Mouse (Mus musculus): Measurements from ENCODE around the gene Hspb8. TPM values are rescaled to one million over a fixed set of nuclear protein-coding genes. Genes with fewer than 3 reads are reported as not detected.

Hspb8 gene
- polyA plus RNA-seq, 1 experiment from 2014 or later: 11.8 TPM

GRCm38 (mm10) chr5:116448409-116449191 lies 25.9 kb upstream of the Hspb8 start:
- 1% methylated on average over 11 of the region's 11 CpGs for WGBS

DNA sequence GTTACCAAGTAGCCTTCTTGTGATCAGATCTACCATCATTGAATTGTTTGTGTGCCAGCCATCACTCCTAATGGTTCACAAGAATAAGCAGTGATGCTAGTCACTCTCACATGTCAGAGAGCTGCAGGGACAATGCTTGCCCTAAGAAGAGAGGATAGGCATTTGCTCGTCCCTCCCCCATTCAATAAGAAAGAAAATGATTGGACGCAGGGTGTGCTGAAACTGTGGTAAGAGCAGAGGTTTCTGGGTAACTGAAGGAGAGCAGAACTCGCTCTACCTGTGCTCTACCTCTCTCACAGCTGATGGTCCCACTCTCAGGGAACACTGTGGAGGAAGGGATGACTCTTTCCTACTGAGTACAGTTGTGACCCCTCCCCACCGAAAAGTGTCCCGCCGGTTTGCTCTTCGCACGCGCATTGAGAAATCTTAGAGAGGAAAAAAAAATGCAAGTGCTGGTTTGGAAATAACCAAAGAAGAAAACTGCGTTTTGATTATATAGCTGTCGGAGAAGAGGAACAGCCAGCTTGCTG lies 25.2 kb upstream of the Hspb8 start:
- H3K27me3 ChIP-seq (replicated peaks; ENCODE audit: control insufficient read depth, insufficient read depth, low read length): no peaks in the 10 kb centered on the region; the same call in 1 of the 2 replicates
- H3K9ac ChIP-seq (ENCODE audit: low read depth, low read length): no peak overlapping the region
- 0 out of 2 replicates have a peak, but pooled peaks cover 3% of the 10 kb centered on the region for H3K4me1 ChIP-seq (ENCODE audit: control insufficient read depth, insufficient read depth, low read length)
- ATAC-seq: no peak
- no peaks in the 10 kb centered on the region for H3K36me3 ChIP-seq (ENCODE audit: control insufficient read depth, insufficient read depth, low read length)
- H3K9me3 ChIP-seq (ENCODE audit: control insufficient read depth, low read length): no peaks in the 10 kb centered on the region
- peak overlapping the region; percentile 0; the same call in 1 of the 2 replicates for H3K27ac ChIP-seq (ENCODE audit: low read length)
- peak overlapping the region; percentile 32 for H3K4me2 ChIP-seq (ENCODE audit: low read depth, low read length)
- peak overlapping the region; percentile 9; the same call in 1 of the 2 replicates for H3K4me3 ChIP-seq (ENCODE audit: low read length)
- WGBS: 29% methylated on average over 11 of the region's 11 CpGs

More at GRCm38 (mm10) chr5:116448409-116449191, 25.9 kb upstream of the Hspb8 start:
- H3K4me2 ChIP-seq (ENCODE audit: low read depth, low read length): peak overlapping the region; percentile 32
- H3K36me3 ChIP-seq (ENCODE audit: control insufficient read depth, insufficient read depth, low read length): no peaks in the 10 kb centered on the region
- no peak for ATAC-seq
- H3K4me1 ChIP-seq (ENCODE audit: control insufficient read depth, insufficient read depth, low read length): 0 out of 2 replicates have a peak, but pooled peaks cover 3% of the 10 kb centered on the region
- peak overlapping the region; percentile 9; the same call in 1 of the 2 replicates for H3K4me3 ChIP-seq (ENCODE audit: low read length)
- H3K27ac ChIP-seq (ENCODE audit: low read length): peak overlapping the region; percentile 27
- H3K9ac ChIP-seq (ENCODE audit: low read depth, low read length): no peak overlapping the region
- no peaks in the 10 kb centered on the region for H3K9me3 ChIP-seq (ENCODE audit: control insufficient read depth, low read length)
- no peaks in the 10 kb centered on the region; the same call in 1 of the 2 replicates for H3K27me3 ChIP-seq (replicated peaks; ENCODE audit: control insufficient read depth, insufficient read depth, low read length)

DNA sequence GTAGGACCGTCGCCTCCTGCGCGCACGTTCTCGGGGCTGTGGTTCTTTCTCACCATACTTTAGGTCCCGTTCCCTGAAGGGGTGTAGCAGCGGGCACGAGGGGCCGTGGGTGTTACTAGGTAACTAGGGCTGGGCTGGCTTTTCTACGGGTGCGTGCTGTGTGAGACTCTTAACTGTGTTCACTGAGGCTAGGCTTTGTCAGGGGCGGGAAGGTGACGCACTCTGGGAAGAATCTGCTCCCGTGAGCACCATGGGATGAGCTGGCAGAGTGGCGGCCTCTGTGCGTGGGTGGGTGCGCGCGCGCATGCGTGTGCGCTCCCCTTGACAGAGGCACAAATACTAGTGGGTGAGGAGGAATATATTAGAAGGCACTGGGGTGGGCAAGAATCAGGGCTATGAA lies 23.9 kb upstream of the Hspb8 start:
- Histone ChIP-seq H3K4me2 (ENCODE audit: low read depth, low read length) (no peak overlapping the region), H3K27me3 (replicated peaks; ENCODE audit: control insufficient read depth, insufficient read depth, low read length) (no peaks in the 10 kb centered on the region; the same call in 1 of the 2 replicates), H3K36me3 (ENCODE audit: control insufficient read depth, insufficient read depth, low read length) (no peaks in the 10 kb centered on the region), H3K4me1 (ENCODE audit: control insufficient read depth, insufficient read depth, low read length) (0 out of 2 replicates have a peak, but pooled peaks cover 3% of the 10 kb centered on the region), H3K9me3 (ENCODE audit: control insufficient read depth, low read length) (no peaks in the 10 kb centered on the region), H3K9ac (ENCODE audit: low read depth, low read length) (no peak overlapping the region), H3K4me3 (ENCODE audit: low read length) (no peak overlapping the region), H3K27ac (ENCODE audit: low read length) (no peak overlapping the region)
- 48% methylated on average over 23 of the region's 23 CpGs for WGBS
- 0 out of 2 replicates have a peak, but pooled peaks have one; percentile 23 for ATAC-seq

GRCm38 (mm10) chr5:116445634-116446367 lies 23.1 kb upstream of the Hspb8 start:
- WGBS: 46% methylated on average over 10 of the region's 10 CpGs
- H3K27ac ChIP-seq (ENCODE audit: low read length): no peak overlapping the region
- no peak overlapping the region for H3K4me3 ChIP-seq (ENCODE audit: low read length)
- 0 out of 2 replicates have a peak, but pooled peaks cover 3% of the 10 kb centered on the region for H3K4me1 ChIP-seq (ENCODE audit: control insufficient read depth, insufficient read depth, low read length)
- ATAC-seq: no peak
- H3K9me3 ChIP-seq (ENCODE audit: control insufficient read depth, low read length): no peaks in the 10 kb centered on the region
- H3K36me3 ChIP-seq (ENCODE audit: control insufficient read depth, insufficient read depth, low read length): no peaks in the 10 kb centered on the region
- no peaks in the 10 kb centered on the region; the same call in 1 of the 2 replicates for H3K27me3 ChIP-seq (replicated peaks; ENCODE audit: control insufficient read depth, insufficient read depth, low read length)
- H3K9ac ChIP-seq (ENCODE audit: low read depth, low read length): no peak overlapping the region
- H3K4me2 ChIP-seq (ENCODE audit: low read depth, low read length): no peak overlapping the region

GRCm38 (mm10) chr5:116444517-116444916 lies 21.9 kb upstream of the Hspb8 start:
- Histone ChIP-seq H3K9me3 (ENCODE audit: control insufficient read depth, low read length) (no peaks in the 10 kb centered on the region), H3K27ac (ENCODE audit: low read length) (no peak overlapping the region), H3K4me3 (ENCODE audit: low read length) (no peak overlapping the region), H3K4me2 (ENCODE audit: low read depth, low read length) (no peak overlapping the region), H3K9ac (ENCODE audit: low read depth, low read length) (no peak overlapping the region), H3K36me3 (ENCODE audit: control insufficient read depth, insufficient read depth, low read length) (no peaks in the 10 kb centered on the region), H3K4me1 (ENCODE audit: control insufficient read depth, insufficient read depth, low read length) (0 out of 2 replicates have a peak, but pooled peaks cover 3% of the 10 kb centered on the region), H3K27me3 (replicated peaks; ENCODE audit: control insufficient read depth, insufficient read depth, low read length) (no peaks in the 10 kb centered on the region; the same call in 1 of the 2 replicates)
- WGBS: 50% methylated on average over 27 of the region's 27 CpGs
- ATAC-seq: no peak

DNA sequence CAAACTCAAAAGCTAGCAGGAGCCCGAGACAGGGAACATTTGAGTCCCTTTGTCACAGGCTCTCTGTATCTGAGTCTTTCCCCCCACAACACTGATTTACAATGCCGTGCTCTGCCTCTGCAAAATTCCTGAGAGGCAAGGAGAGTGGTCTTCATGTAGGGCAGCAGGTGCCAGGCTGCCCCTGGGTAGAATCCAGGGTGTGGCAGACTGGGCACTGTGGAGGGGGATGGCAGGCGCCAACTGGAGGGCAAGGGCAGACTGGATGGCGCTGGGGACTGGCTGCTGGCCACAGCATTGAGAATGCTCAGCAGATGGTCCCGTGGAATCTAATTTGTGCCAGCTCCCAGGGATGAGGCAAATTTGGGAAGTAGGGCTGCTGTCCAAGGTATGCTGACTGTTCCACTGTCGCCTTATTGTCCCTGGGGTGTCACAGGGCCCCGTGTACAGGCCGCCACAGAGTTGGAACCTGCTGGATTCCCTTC lies 20.8 kb upstream of the Hspb8 start:
- ATAC-seq: no peak
- Histone ChIP-seq H3K27ac (ENCODE audit: low read length) (no peak overlapping the region), H3K4me1 (ENCODE audit: control insufficient read depth, insufficient read depth, low read length) (no peaks in the 10 kb centered on the region), H3K36me3 (ENCODE audit: control insufficient read depth, insufficient read depth, low read length) (no peaks in the 10 kb centered on the region), H3K27me3 (replicated peaks; ENCODE audit: control insufficient read depth, insufficient read depth, low read length) (no peaks in the 10 kb centered on the region; the same call in 1 of the 2 replicates), H3K9me3 (ENCODE audit: control insufficient read depth, low read length) (no peaks in the 10 kb centered on the region), H3K4me2 (ENCODE audit: low read depth, low read length) (no peak overlapping the region), H3K4me3 (ENCODE audit: low read length) (no peak overlapping the region), H3K9ac (ENCODE audit: low read depth, low read length) (no peak overlapping the region)
- whole genome bisulfite sequencing: 78% methylated on average over 8 of the region's 8 CpGs

- H3K4me1 ChIP-seq (ENCODE audit: control insufficient read depth, insufficient read depth, low read length): no peaks in the 10 kb centered on the region
- 73% methylated on average over 7 of the region's 7 CpGs for WGBS
- H3K4me2 ChIP-seq (ENCODE audit: low read depth, low read length): no peak overlapping the region
- H3K4me3 ChIP-seq (ENCODE audit: low read length): no peak overlapping the region
- H3K36me3 ChIP-seq (ENCODE audit: control insufficient read depth, insufficient read depth, low read length): no peaks in the 10 kb centered on the region
- H3K27me3 ChIP-seq (replicated peaks; ENCODE audit: control insufficient read depth, insufficient read depth, low read length): no peaks in the 10 kb centered on the region; the same call in 1 of the 2 replicates
- no peak for ATAC-seq
- H3K9me3 ChIP-seq (ENCODE audit: control insufficient read depth, low read length): no peaks in the 10 kb centered on the region
- no peak overlapping the region for H3K9ac ChIP-seq (ENCODE audit: low read depth, low read length)
- no peak overlapping the region for H3K27ac ChIP-seq (ENCODE audit: low read length)
Observed at GRCm38 (mm10) chr5:116442697-116443458, 20.2 kb upstream of the Hspb8 start.

DNA sequence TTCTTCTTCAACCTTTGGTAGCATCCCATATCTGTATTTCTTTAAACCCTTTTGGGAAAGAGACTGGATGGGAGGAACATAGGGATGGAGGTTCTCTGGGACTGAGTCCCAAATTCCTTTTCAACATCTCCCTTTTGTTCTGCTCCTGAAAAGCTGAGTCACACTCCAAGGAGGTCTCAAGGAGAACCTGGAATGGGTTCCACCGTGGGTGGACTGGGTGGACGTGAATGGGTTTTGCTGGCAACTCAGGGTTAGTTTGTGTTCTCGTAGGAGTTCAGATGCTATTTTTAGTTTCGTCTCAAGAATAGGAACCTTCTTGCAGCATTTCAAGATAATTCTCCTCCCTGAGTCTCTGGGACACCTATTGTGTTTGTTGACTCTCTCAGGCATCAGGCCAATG lies 17.6 kb upstream of the Hspb8 start:
- Histone ChIP-seq H3K27me3 (replicated peaks; ENCODE audit: control insufficient read depth, insufficient read depth, low read length) (no peaks in the 10 kb centered on the region), H3K9ac (ENCODE audit: low read depth, low read length) (no peak overlapping the region), H3K9me3 (ENCODE audit: control insufficient read depth, low read length) (no peaks in the 10 kb centered on the region), H3K4me1 (ENCODE audit: control insufficient read depth, insufficient read depth, low read length) (no peaks in the 10 kb centered on the region), H3K27ac (ENCODE audit: low read length) (no peak overlapping the region), H3K4me2 (ENCODE audit: low read depth, low read length) (no peak overlapping the region), H3K4me3 (ENCODE audit: low read length) (no peak overlapping the region), H3K36me3 (ENCODE audit: control insufficient read depth, insufficient read depth, low read length) (no peaks in the 10 kb centered on the region)
- ATAC-seq: no peak
- WGBS: 62% methylated on average over 4 of the region's 4 CpGs
